Mouse (Mus musculus) embryonic fibroblast, embryonic 13.5 days (primary cell): Measurements from ENCODE around the gene Txnrd3.

Source experiments
- CTCF ChIP-seq: IDR thresholded peaks from 2 replicates; pipeline ENCODE4 v1.5.1; 2011; ENCODE audit warnings: mild to moderate bottlenecking, control low read depth, low read length, moderate library complexity, borderline replicate concordance; ENCODE audit not compliant: insufficient read depth
- POLR2A ChIP-seq: IDR thresholded peaks from 2 replicates; pipeline ENCODE4 v1.6.1; 2011; ENCODE audit warnings: low read depth, mild to moderate bottlenecking, control low read depth, low read length, moderate library complexity

DNA sequence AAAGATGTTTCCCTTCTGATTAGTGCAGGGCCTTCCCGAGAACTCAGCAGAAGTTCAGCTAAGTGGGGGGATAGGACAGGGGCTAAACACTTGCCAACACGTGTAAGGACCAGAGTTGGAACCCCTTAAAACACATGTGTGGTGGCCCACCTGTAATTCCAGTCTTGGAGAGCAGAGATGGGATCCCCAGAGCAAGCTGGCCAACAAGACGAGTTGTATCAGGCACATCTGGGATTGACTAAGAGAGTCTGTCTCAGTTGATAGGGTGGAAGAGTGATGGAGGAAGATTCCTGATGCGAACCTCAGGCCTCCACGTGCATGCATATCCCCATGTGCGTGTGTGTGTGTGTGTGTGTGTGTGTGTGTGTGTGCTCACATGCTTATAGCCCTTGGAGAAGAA lies 27.6 kb downstream of the Txnrd3 start:
- TF ChIP-seq POLR2A = no peak
- no peak for TF ChIP-seq CTCF
